Mouse (Mus musculus) megakaryocyte, embryonic 14.5 days (primary cell): ENCODE measurements at regions not wholly inside any gene's neighbourhood (a gene's known extent, or its start where the extent isn't known, plus 50 kb on each side); places are given as distances from the start of the nearest gene placed in this dataset.

Source experiments
- FLI1 ChIP-seq: IDR thresholded peaks from 2 replicates; pipeline ENCODE4 v1.6.1; 2012; ENCODE audit warnings: low read length, inconsistent platforms, mixed read lengths
- GATA1 ChIP-seq: IDR thresholded peaks from 3 replicates; pipeline ENCODE4 v1.6.1; 2012; ENCODE audit warnings: mixed read lengths, low read length, inconsistent platforms, borderline replicate concordance

DNA sequence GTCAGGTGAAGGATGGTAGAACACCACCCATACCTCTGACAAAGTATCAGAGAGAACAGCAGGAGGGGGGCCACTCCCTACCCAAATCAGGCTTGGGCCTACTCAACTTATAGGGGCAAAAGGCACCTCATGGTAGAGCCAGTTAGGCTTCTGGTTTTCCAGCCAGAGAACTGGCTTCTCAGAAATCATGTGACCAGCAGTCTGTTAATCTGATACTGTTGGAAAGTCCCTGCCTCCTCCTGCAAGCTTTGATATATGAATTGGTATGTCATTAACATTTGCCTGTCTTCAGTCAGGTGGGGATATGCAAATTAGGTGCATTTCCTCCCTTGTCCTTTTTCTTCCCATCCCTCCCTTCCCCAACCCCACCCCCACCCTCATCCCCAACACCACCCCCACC lies 71.7 kb downstream of the 3110018I06Rik start:
- no peak for TF ChIP-seq GATA1
- TF ChIP-seq FLI1: no peak
